Mouse (Mus musculus): ENCODE results near the gene Tacr1.

The Tacr1 gene

DNA sequence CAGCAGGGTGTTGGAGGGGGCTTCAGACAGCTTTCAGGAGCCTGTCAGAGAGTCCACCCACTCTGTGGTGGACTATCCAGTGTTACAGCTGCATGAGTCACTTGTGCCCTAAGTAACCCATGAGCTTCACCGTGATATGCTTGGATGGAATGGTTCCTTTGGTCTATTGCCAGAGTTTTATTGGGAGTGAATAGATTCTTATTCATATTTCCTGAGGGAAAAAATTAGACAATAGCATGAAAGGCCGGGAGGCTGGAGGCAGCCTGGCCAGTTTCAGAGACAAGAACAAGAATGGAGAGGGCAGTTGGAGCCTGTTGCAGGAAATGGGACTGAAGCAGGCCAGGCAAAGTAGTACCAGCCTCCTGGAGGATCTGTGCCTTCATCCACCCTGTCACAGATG lies 126.5 kb downstream of the Tacr1 start:
- DNase-seq: no peak

- DNase-seq: no peak
Observed at GRCm38 (mm10) chr6:82536641-82537040, 134.5 kb downstream of the Tacr1 start.

DNA sequence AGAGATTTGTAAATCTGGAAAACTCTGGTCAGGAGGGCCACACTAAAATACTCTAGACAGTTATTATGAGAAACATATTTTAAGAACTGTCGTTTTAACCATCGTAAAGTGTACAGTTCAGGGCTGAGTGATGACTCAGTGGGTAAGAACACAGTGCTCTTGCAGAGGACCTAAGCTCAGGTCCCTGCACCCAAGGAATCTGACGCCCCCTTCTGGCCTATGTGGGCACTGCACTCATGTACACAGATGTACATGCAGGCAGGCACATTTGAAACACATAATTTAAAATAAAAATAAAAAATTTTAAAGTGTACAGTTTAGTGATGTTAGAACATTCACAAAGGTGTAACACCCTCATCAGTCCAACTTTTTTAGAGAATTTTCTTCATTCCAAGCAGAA lies 147.1 kb downstream of the Tacr1 start:
- no peak for DNase-seq

GRCm38 (mm10) chr6:82575445-82575844 lies 173.3 kb downstream of the Tacr1 start:
- no peak for DNase-seq

DNA sequence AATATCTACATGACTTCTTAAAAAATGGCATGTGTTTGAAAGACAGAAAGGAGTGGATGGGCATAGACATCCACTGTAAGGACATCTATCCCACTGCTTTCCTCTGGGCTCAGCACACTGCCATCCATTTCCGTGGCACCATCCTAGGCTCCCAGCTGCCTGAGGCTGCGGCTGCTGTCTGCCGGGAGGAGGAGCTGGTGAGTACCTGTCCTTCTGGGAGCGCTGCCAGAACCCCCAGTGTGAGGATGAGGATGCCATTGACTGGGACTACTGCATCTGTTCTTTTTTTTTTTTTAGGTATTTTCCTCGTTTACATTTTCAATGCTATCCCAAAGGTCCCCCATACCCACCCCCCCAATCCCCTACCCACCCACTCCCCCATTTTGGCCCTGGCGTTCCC lies 183.3 kb downstream of the Tacr1 start:
- DNase-seq: no peak

DNA sequence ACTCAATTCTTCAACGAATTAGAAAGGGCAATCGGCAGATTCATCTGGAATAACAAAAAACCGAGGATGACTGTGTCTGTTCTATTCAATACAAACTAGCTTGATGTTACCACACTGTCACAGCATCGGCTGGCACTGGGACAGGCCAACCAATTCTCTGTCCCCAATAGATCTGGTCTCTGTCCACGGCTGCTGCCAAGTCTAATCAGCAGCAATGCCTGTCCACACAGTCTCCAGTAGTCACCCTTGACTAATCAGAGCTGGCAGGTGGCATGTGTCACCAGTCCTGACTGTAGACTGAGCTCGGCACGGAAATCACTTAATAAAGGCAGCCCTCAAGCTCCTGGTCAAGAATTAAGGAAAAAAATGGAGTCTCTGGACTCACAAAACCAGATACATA lies 187.3 kb downstream of the Tacr1 start:
- DNase-seq: no peak

DNA sequence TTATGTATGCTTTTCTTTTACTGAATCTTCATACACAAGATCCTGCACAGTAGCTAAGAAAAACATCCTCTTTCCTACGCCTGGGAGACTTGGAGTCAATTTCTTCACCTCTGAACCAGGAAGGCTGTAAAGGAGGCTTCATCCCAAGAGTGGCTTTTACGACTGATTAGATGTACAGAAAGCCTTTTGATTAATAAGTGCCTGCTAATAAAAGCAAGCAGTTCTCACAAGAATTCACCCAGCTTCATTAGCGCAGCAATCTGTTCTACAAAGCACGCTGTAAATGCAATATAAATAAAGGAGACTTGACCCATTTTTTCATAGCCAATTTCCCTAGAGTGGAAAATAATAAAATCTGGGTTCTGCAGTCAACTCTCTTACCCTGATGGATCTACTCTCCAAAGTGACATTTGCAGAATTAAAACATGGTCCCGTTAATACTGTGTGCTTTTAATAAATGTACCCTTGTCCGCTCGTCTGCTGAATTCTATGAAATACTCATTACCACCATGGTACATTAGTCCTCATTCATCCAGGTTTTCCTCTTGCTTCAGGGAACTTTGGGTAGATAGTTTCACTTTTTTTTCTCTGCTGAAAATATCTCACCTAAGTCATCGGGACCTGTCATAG lies 193.4 kb downstream of the Tacr1 start:
- no peak for DNase-seq

- no peak for DNase-seq
Observed at GRCm38 (mm10) chr6:82603228-82603627, 201.1 kb downstream of the Tacr1 start.

- DNase-seq: peak; percentile 46
Observed at GRCm38 (mm10) chr6:82603665-82604064, 201.5 kb downstream of the Tacr1 start.

- no peak for DNase-seq
Observed at GRCm38 (mm10) chr6:82604791-82605190, 202.7 kb downstream of the Tacr1 start.

DNA sequence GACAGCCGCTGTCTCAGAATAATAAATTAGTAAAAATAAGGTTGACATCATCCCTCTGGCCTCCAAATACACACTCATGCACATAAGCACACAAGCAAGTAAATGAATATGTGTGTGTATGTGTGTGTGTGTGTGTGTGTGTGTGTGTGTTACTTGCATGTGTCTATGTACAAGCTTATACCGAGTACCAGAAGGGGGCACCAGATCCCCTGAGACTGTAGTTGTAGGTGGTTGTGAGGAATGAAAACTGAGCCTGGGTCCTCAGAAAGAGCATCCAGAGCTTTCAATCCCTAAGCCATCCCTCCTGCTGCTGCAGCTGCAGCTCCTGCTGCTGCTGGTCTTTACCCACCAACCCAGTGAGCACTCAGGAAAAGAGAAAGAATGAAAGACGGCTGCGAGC lies 206.6 kb downstream of the Tacr1 start:
- no peak for DNase-seq

GRCm38 (mm10) chr6:82609339-82609926 lies 207.3 kb downstream of the Tacr1 start:
- DNase-seq: no peak
